Mouse (Mus musculus) testis, adult 2 months (tissue): ENCODE measurements around the gene Btbd9.

Source experiments
- CTCF ChIP-seq: fragments of 200-500 bp; IDR thresholded peaks from 2 replicates; pipeline ENCODE4 v1.5.1; 2012; ENCODE audit warnings: low read depth, mild to moderate bottlenecking, inconsistent platforms, low read length, moderate library complexity; ENCODE audit not compliant: control insufficient read depth, insufficient read depth, insufficient replicate concordance
- POLR2A ChIP-seq: fragments of 200-500 bp; IDR thresholded peaks from 2 replicates; pipeline ENCODE4 v1.6.1; 2012; ENCODE audit warnings: low read depth, mild to moderate bottlenecking, inconsistent platforms, low read length, moderate library complexity; ENCODE audit not compliant: control insufficient read depth

- no peak for TF ChIP-seq CTCF
- TF ChIP-seq POLR2A: no peak
Observed at GRCm38 (mm10) chr17:30574783-30575075, 1.6 kb downstream of the Btbd9 start.
